In genomic region chr19:5544031-5544430, GRCm38 (mm10) we compare ENCODE assay signal across 21 mouse cellular contexts. TPM values are rescaled to one million over a fixed set of nuclear protein-coding genes. Genes with fewer than 3 reads are reported as not detected.
"Had no signal": no experiment of that assay in that cellular context is flagged by ENCODE, and none has a peak within 500 bp of the region (broad histone marks: within the 10 kb centered on the region; RNA-seq: fewer than 3 reads in every experiment).

No protein-coding gene starts in this region.

- H3K4me1 ChIP-seq: midbrain, embryonic 12.5 days; midbrain, embryonic 15.5 days; neural tube, embryonic 12.5 days; neural tube, embryonic 15.5 days had no signal

- H3K9me3 ChIP-seq: kidney, embryonic 15.5 days; midbrain, embryonic 12.5 days; midbrain, embryonic 15.5 days; neural tube, embryonic 12.5 days; neural tube, embryonic 15.5 days had no signal

- H3K27ac ChIP-seq: kidney, embryonic 15.5 days; left cerebral cortex, adult 2 months; liver, embryonic 14.5 days; midbrain, embryonic 12.5 days; midbrain, embryonic 15.5 days; neural tube, embryonic 12.5 days; neural tube, embryonic 15.5 days had no signal

- H3K9ac ChIP-seq: kidney, embryonic 15.5 days; liver, embryonic 14.5 days; liver, postnatal 0 days; midbrain, embryonic 12.5 days; midbrain, embryonic 15.5 days; neural tube, embryonic 12.5 days; neural tube, embryonic 15.5 days had no signal

- H3K36me3 ChIP-seq: kidney, embryonic 15.5 days; midbrain, embryonic 12.5 days; midbrain, embryonic 15.5 days; neural tube, embryonic 12.5 days; neural tube, embryonic 15.5 days had no signal

- DNase-seq: kidney, adult 11 months; kidney, adult 8-10 months; kidney, postnatal 10 days; kidney, postnatal 36 days; layer of hippocampus, postnatal 36 days; liver, postnatal 0 days; lung, postnatal 14 days; lung, postnatal 4 days; right cerebral cortex, postnatal 25 days; thymus, adult 2 months; thymus, postnatal 14 days; thymus, postnatal 4 days had no signal

- H3K27me3 ChIP-seq: kidney, embryonic 15.5 days; midbrain, embryonic 12.5 days; midbrain, embryonic 15.5 days; neural tube, embryonic 12.5 days; neural tube, embryonic 15.5 days had no signal

- ATAC-seq: liver, postnatal 0 days; midbrain, embryonic 15.5 days had no signal

- H3K4me2 ChIP-seq: kidney, embryonic 15.5 days; liver, embryonic 11.5 days; midbrain, embryonic 12.5 days; midbrain, embryonic 15.5 days; neural tube, embryonic 12.5 days; neural tube, embryonic 15.5 days had no signal

- H3K4me3 ChIP-seq: kidney, embryonic 15.5 days; left cerebral cortex, adult 2 months; midbrain, embryonic 12.5 days; midbrain, embryonic 15.5 days; neural tube, embryonic 12.5 days; neural tube, embryonic 15.5 days had no signal

RNA-seq across cellular contexts. Expression of gene 1700020D05Rik, which starts 40.4 kb away (rescaled TPM):
- polyA plus RNA-seq: liver, embryonic 11.5 days; liver, postnatal 0 days; lung, embryonic 16.5 days; midbrain, embryonic 12.5 days; midbrain, embryonic 15.5 days had no signal
